Mouse (Mus musculus) monocyte, adult 2 months (primary cell): Measurements from ENCODE around the gene Olfr559.

Source experiments
- DNase-seq, 2 experiments: peaks; one replicate each; pipeline ENCODE4 v3.0.0; 2022; ENCODE audit warnings: low spot score in 2 of 2, low read depth in 1 of 2

Gene Olfr559

GRCm38 (mm10) chr7:102727391-102727790 lies at the start of gene Olfr559:
Olfr559 (minus strand) TSS chr7:102727491.
- DNase-seq: no peak

- no peak for DNase-seq
Observed at GRCm38 (mm10) chr7:102770921-102771320, 43.6 kb upstream of the Olfr559 start, which contains the start of gene Olfr561. Olfr561 (plus strand) TSS chr7:102771221.

- DNase-seq: no peak
Observed at GRCm38 (mm10) chr7:102759266-102759665, 32.0 kb upstream of the Olfr559 start, which contains the start of the genes Olfr560 and Olfr78. Olfr560 (minus strand) TSS chr7:102759366. Olfr78 (minus strand) TSS chr7:102759471.

GRCm38 (mm10) chr7:102752086-102752485 lies 24.8 kb upstream of the Olfr559 start:
- DNase-seq: no peak

GRCm38 (mm10) chr7:102737705-102738104 lies 10.4 kb upstream of the Olfr559 start:
- DNase-seq: no peak

GRCm38 (mm10) chr7:102733793-102734192 lies 6.5 kb upstream of the Olfr559 start:
- no peak for DNase-seq

GRCm38 (mm10) chr7:102718970-102719369 lies 8.3 kb downstream of the Olfr559 start, which contains the start of gene Olfr33:
Olfr33 (minus strand) TSS chr7:102719070.
- DNase-seq: no peak

GRCm38 (mm10) chr7:102701915-102702314 lies 25.4 kb downstream of the Olfr559 start, which contains the start of gene Olfr558:
Olfr558 (plus strand) TSS chr7:102702215.
- DNase-seq: no peak

GRCm38 (mm10) chr7:102698461-102698860 lies 28.8 kb downstream of the Olfr559 start:
- no peak for DNase-seq

- no peak for DNase-seq
Observed at GRCm38 (mm10) chr7:102695358-102696125, 31.7 kb downstream of the Olfr559 start, which contains the start of gene Olfr557. Olfr557 (plus strand) TSS chr7:102695910.

GRCm38 (mm10) chr7:102686944-102687501 lies 40.3 kb downstream of the Olfr559 start, which contains the start of gene Trim68:
Trim68 (minus strand) TSS chr7:102687327.
- DNase-seq: peak; percentile 17 to 44

- DNase-seq: no peak
Observed at GRCm38 (mm10) chr7:102681916-102682315, 45.4 kb downstream of the Olfr559 start.

- DNase-seq: no peak
Observed at GRCm38 (mm10) chr7:102676225-102676624, 51.1 kb downstream of the Olfr559 start.
